Mouse (Mus musculus): Measurements from ENCODE around the gene Dennd2a.

Gene Dennd2a

DNA sequence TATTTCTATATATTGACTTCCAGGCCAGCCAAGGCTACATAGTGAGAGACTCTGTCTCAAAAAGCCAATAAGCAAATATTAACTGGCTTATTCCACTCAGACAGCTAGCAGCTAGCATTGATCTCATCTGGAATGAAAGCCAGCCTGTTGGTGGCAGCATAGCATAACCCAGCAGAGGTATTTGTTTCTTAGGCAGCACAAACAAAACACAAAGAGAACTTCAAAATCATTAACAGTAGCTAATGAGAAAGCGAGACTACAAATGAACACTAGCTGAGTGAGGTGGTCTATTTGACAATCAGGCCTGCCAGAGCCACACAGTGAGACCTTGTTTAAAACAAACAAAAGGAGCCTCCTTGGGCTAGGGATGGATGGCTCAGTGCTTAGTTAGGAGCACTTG is 143.6 kb downstream of the Dennd2a start:
- DNase-seq = no peak

All from cerebellum, adult 11 months (tissue).